Mouse (Mus musculus): Measurements from ENCODE around the gene 2210407C18Rik.

2210407C18Rik gene

DNA sequence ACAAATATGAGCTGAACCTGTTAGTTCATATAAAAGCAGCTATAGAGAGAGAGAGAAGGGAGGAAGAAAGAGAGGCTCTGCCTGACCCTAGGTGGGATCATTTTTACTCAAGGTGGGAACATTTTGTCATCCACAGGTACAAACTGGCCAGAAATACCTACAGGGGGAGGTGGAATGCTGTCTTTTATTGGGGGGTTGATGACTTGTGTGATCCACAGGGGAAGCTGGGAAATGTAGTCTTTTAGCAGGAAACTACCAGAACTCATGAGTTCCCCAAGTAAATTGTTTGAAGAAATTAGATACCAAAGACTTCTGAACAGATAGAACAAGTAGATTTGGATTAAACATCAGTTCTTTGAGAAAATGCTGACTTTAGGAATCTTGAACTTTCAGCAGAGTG lies 13.8 kb downstream of the 2210407C18Rik start:
- DNase-seq (ENCODE audit: low spot score): no peak

GRCm38 (mm10) chr11:58597837-58598236 lies 18.0 kb downstream of the 2210407C18Rik start:
- no peak for DNase-seq (ENCODE audit: low spot score)

- DNase-seq (ENCODE audit: low spot score): no peak
Measured at GRCm38 (mm10) chr11:58594814-58595213, 21.1 kb downstream of the 2210407C18Rik start, which contains the start of gene Olfr324. Gene Olfr324 (plus strand): TSS chr11:58595114.

DNA sequence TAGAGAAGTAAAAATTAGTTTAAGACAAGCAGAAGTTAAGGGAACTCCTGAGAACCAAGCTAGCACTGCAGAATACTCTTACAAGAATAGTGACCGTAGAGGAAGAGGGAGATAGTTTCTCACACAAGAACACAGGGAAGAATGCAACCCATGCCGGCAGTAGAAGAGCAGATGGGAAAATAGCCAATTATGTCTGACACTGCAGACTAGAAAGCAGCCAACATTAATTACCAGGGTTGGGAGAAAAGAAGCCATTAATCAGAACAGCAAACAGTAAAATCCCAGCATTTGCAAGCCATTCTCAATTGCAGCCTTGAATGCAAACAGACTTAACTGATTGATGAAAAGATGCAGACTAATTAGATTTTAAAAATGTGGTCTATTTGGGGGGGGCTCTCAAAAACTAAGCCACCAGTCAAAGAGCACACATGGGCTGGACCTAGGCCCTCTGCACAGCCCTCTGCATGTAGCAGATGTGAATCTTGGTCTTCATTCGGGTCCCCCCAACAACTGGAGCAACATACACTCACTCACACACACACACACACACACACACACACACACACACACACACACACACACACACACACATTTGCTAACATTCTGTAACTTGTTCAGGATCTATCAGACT lies 27.1 kb downstream of the 2210407C18Rik start:
- no peak for DNase-seq (ENCODE audit: low spot score)

DNA sequence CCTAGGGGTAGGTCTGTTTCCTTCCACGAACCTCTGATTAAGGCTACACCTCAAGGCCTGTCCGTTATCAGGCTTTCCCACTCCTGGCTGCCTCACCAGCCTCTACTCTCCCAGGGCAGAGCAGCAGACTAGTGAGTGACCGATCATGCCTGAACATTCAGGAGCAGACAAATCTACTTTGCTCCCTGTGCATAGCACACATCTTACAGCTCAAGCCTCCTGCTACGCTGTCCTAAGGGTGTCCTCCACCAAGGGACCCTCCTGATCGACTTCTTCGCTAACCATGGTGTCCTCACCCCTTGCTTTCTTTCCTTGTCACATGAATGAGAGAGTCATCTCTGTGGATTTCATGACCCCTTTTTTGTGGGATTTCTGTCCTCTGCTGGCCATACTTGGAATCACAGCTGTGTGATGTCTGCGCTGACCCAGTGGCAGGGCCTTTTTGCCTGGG lies 28.0 kb downstream of the 2210407C18Rik start:
- peak; percentile 16 for DNase-seq (ENCODE audit: low spot score)

DNA sequence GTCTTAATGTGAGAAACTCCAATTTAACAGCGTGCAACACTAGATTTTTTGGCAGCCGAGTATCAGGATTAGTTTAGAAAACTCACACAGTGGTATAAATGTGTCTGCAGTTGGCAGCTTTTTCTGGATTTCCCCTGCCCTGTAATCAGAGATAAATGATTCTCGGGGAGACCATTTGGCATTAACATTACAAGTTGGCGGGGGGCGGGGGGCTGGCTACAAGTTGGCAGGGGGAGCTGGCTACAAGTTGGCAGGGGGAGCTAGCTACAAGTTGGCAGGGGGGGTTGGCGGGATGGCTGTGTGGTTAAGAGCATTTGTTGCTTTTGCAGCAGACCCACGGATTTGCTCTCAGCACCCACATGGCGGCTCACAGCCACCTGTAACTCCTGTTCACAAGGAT lies 37.2 kb downstream of the 2210407C18Rik start:
- DNase-seq (ENCODE audit: low spot score): peak; percentile 24

GRCm38 (mm10) chr11:58577430-58577829 lies 38.4 kb downstream of the 2210407C18Rik start, which contains the start of gene Olfr325:
Gene Olfr325 (plus strand): TSS chr11:58577730.
- DNase-seq (ENCODE audit: low spot score): no peak

- no peak for DNase-seq (ENCODE audit: low spot score)
Measured at GRCm38 (mm10) chr11:58570405-58570804, 45.5 kb downstream of the 2210407C18Rik start, which contains the start of gene Olfr224. Gene Olfr224 (minus strand): TSS chr11:58570553.

Measured in layer of hippocampus, adult 11-12 months (tissue).